Mouse (Mus musculus) embryonic facial prominence, embryonic 11.5 days (tissue): ENCODE data around the gene Olfr165. TPM values are rescaled to one million over a fixed set of nuclear protein-coding genes. Genes with fewer than 3 reads are reported as not detected.
"Not testable (repeated sequence)": the region's sequence is repeated elsewhere in the genome, so short reads cannot be mapped to it uniquely, and the experiment has no call there.

Source experiments
- ATAC-seq: fragments of 200-750 bp; cut with Nextera tagmentation; replicated peaks from 2 replicates; pipeline ENCODE4 v1.8.0; 2017; ENCODE audit warnings: low read depth; ENCODE audit not compliant: insufficient number of reproducible peaks, low FRiP score, low TSS enrichment
- DNase-seq: peaks from one replicate; pipeline ENCODE4 v3.0.0-alpha.2; 2015; ENCODE audit warnings: low spot score
- H3K27ac ChIP-seq: fragments of 300-500 bp; sonication (generic); replicated peaks from 2 replicates; pipeline ENCODE4 v1.5.1; 2014; ENCODE audit warnings: mild to moderate bottlenecking, low read depth, low read length, control low read depth
- H3K27me3 ChIP-seq: fragments of 300-500 bp; sonication (generic); 2 replicates; pipeline ENCODE4 v1.6.1; 2014; ENCODE audit warnings: mild to moderate bottlenecking, low read length, moderate library complexity, mixed read lengths; ENCODE audit not compliant: control insufficient read depth, insufficient read depth
- H3K36me3 ChIP-seq: fragments of 300-500 bp; sonication (generic); replicated peaks from 2 replicates; pipeline ENCODE4 v1.6.1; 2014; ENCODE audit warnings: low read depth, mild to moderate bottlenecking, low read length, moderate library complexity, mixed read lengths; ENCODE audit not compliant: control insufficient read depth, insufficient read depth
- H3K4me1 ChIP-seq: fragments of 300-500 bp; sonication (generic); 2 replicates; pipeline ENCODE4 v1.6.1; 2014; ENCODE audit warnings: low read length, mixed read lengths; ENCODE audit not compliant: control insufficient read depth, insufficient read depth
- H3K4me2 ChIP-seq: fragments of 300-500 bp; sonication (generic); 2 replicates; pipeline ENCODE4 v1.6.1; 2014; ENCODE audit warnings: low read depth, mild to moderate bottlenecking, control low read depth, low read length, moderate library complexity
- H3K4me3 ChIP-seq: fragments of 300-500 bp; sonication (generic); 2 replicates; pipeline ENCODE4 v1.5.1; 2014; ENCODE audit warnings: low read depth, low read length, control low read depth
- H3K9ac ChIP-seq: fragments of 300-500 bp; sonication (generic); replicated peaks from 2 replicates; pipeline ENCODE4 v1.6.1; 2014; ENCODE audit warnings: mild to moderate bottlenecking, control low read depth, low read length
- H3K9me3 ChIP-seq: fragments of 300-500 bp; sonication (generic); replicated peaks from 2 replicates; pipeline ENCODE4 v1.6.1; 2016; ENCODE audit warnings: mild to moderate bottlenecking, low read length, inconsistent platforms, mixed read lengths; ENCODE audit not compliant: control insufficient read depth
- WGBS: fragments of 180-500 bp; shearing (Covaris S2); extraction: QIAGEN DNeasy Blood & Tissue Kit; methylation state at CpG from one replicate; pipeline ENCODE4 v1.1.7; 2014; 5-methylcytosine and 5-hydroxymethylcytosine counted together
- polyA plus RNA-seq: library from polyadenylated mRNA; unstranded; fragments of >200 nt; fragmentation: Nextera tagmentation; extraction: Ambion mirVana; gene quantifications from 2 replicates; pipeline ENCODE4 v1.2.1, GENCODE M21; 2014

The Olfr165 gene
- polyA plus RNA-seq = not detected in 2 replicates

GRCm38 (mm10) chr16:19423034-19423433 is at the start of gene Olfr165:
TSS of gene Olfr165 (minus strand) at chr16:19423134.
- H3K9ac ChIP-seq = no peak within 1 kb of the TSS
- WGBS = 51% methylated on average over 1 of the region's 1 CpGs
- no peaks in the 10 kb centered on the region for H3K9me3 ChIP-seq
- H3K4me3 ChIP-seq = no peak within 1 kb of the TSS
- no peak for ATAC-seq
- H3K27me3 ChIP-seq = no peaks in the 10 kb centered on the region
- no peaks in the 10 kb centered on the region for H3K4me1 ChIP-seq
- H3K36me3 ChIP-seq = no peaks in the 10 kb centered on the region
- no peak within 1 kb of the TSS for H3K4me2 ChIP-seq
- H3K27ac ChIP-seq = no peak within 1 kb of the TSS
- DNase-seq = no peak

- Histone ChIP-seq H3K36me3 (no peaks in the 10 kb centered on the region), H3K4me1 (no peaks in the 10 kb centered on the region), H3K27me3 (no peaks in the 10 kb centered on the region), H3K4me2 (no peak overlapping the region), H3K9me3 (no peaks in the 10 kb centered on the region), H3K4me3 (no peak overlapping the region), H3K9ac (no peak overlapping the region), H3K27ac (no peak overlapping the region)
- no peak for DNase-seq
- no peak for ATAC-seq
- WGBS = 100% methylated on average over 1 of the region's 1 CpGs
These were observed 41.4 kb upstream of the Olfr165 start for GRCm38 (mm10) chr16:19464365-19464764.

GRCm38 (mm10) chr16:19458741-19459140 is 35.8 kb upstream of the Olfr165 start:
- not testable (repeated sequence) for H3K4me1 ChIP-seq, H3K4me2 ChIP-seq, H3K9ac ChIP-seq, H3K27me3 ChIP-seq, H3K36me3 ChIP-seq, DNase-seq, H3K9me3 ChIP-seq, H3K27ac ChIP-seq, H3K4me3 ChIP-seq, ATAC-seq
- WGBS = 77% methylated on average over 4 of the region's 4 CpGs

GRCm38 (mm10) chr16:19387984-19388383 is 35.0 kb downstream of the Olfr165 start:
- H3K4me1 ChIP-seq = no peaks in the 10 kb centered on the region
- DNase-seq = no peak
- no peak overlapping the region for H3K9ac ChIP-seq
- H3K36me3 ChIP-seq = no peaks in the 10 kb centered on the region
- no peaks in the 10 kb centered on the region for H3K27me3 ChIP-seq
- no peaks in the 10 kb centered on the region for H3K9me3 ChIP-seq
- ATAC-seq = no peak
- WGBS = 56% methylated on average over 3 of the region's 3 CpGs
- no peak overlapping the region for H3K27ac ChIP-seq
- H3K4me3 ChIP-seq = no peak overlapping the region
- no peak overlapping the region for H3K4me2 ChIP-seq

Other genes starting within 250 kb of the Olfr165 start
- not detected in 2 replicates for gene Olfr164, start 109.1 kb downstream of the Olfr165 start, polyA plus RNA-seq
- gene Olfr166, start 60.6 kb upstream of the Olfr165 start, polyA plus RNA-seq = not detected in 2 replicates
- not detected in 2 replicates for gene Olfr167, start 99.1 kb upstream of the Olfr165 start, polyA plus RNA-seq
- gene Olfr168, start 112.4 kb upstream of the Olfr165 start, polyA plus RNA-seq = not detected in 2 replicates
- not detected in 2 replicates for gene Olfr169, start 148.7 kb upstream of the Olfr165 start, polyA plus RNA-seq
- not detected in 2 replicates for gene Olfr170, start 188.7 kb upstream of the Olfr165 start, polyA plus RNA-seq
- gene Olfr171, start 206.8 kb upstream of the Olfr165 start, polyA plus RNA-seq = not detected in 2 replicates